Mouse (Mus musculus) G1E (cell line): Measurements from ENCODE around the gene Tigd4.

Experiments
- CTCF ChIP-seq: IDR thresholded peaks from 2 replicates; pipeline ENCODE4 v1.5.1; 2012; ENCODE audit warnings: low read depth, low read length, inconsistent platforms, mixed read lengths
- GATA1 ChIP-seq: IDR thresholded peaks from 2 replicates; pipeline ENCODE4 v1.6.1; 2012; ENCODE audit warnings: borderline replicate concordance, low read length, inconsistent platforms, mixed read lengths
- GATA2 ChIP-seq: IDR thresholded peaks from 2 replicates; pipeline ENCODE4 v1.6.1; 2012; ENCODE audit warnings: low read depth, low read length, inconsistent platforms, borderline replicate concordance
- POLR2AphosphoS5 ChIP-seq: IDR thresholded peaks from 2 replicates; pipeline ENCODE4 v1.6.1; 2012; ENCODE audit warnings: low read depth, low read length, inconsistent platforms; ENCODE audit not compliant: insufficient replicate concordance
- TAL1 ChIP-seq: conservative IDR thresholded peaks from 2 replicates; pipeline ENCODE4 v1.6.1; 2012; ENCODE audit warnings: low read depth, low read length, inconsistent platforms, mixed read lengths

GRCm38 (mm10) chr3:84601870-84602495 is 8.6 kb downstream of the Tigd4 start:
- no peak for TF ChIP-seq CTCF
- no peak for TF ChIP-seq GATA1
- TF ChIP-seq TAL1 = no peak
- no peak for TF ChIP-seq GATA2
- TF ChIP-seq POLR2AphosphoS5 = no peak
